Mouse (Mus musculus) heart, adult 2 months (tissue): Measurements from ENCODE around the gene Il2ra.

ENCODE experiments used
- CTCF ChIP-seq: fragments of 200-600 bp; IDR thresholded peaks from 2 replicates; pipeline ENCODE4 v1.8.1; 2022; ENCODE audit warnings: antibody characterized with exemption, mild to moderate bottlenecking, moderate library complexity
- POLR2A ChIP-seq: fragments of 200-500 bp; IDR thresholded peaks from 2 replicates; pipeline ENCODE4 v1.6.1; 2011; ENCODE audit warnings: mild to moderate bottlenecking, low read depth, low read length, control low read depth; ENCODE audit not compliant: insufficient read depth

DNA sequence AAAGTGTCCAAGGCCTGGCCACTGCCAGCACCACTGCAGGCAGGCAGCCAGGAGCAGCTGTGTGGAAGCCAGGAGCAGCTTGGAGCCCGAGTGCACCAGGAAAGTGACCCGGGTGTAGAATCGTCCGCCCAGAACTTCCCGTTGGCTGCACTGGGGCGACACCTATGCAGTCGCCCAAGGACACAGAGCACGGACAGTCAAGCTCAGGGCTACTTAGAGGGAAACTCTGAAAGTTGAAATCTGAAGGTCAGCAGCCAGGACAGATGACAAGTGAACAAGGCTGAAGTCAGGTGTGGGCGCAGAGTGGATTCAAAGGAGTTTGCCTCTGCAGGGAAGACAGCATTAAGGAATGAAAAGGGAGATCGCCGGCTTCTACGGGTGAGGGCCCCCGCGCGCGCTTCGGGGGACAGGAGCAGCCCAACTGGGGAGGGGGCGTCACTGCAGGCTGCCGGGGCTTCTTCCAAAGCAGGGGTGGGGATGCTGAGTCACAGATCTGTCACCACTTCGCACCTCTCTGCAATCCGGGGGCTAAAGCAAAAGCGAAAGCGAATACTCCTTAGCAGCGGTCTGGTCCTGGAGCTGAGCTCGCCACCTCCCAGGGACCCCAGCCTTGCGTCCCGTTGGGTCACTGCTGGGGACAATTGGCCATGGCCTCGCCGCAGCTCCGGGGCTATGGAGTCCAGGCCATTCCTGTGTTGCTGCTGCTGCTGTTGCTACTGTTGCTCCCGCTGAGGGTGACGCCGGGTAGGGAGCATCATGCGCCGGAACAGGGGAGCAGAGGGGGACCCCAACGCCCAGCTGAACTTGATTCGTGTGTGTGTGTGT is 62.8 kb downstream of the Il2ra start, which contains the start of gene Il15ra:
- peak; percentile 88 for TF ChIP-seq POLR2A
- TF ChIP-seq CTCF = no peak; the same call in 1 of the 2 replicates
